Mouse (Mus musculus) forebrain, embryonic 15.5 days (tissue): ENCODE measurements at regions not wholly inside any gene's neighbourhood (a gene's known extent, or its start where the extent isn't known, plus 50 kb on each side); places are given as distances from the start of the nearest gene placed in this dataset.

Source experiments
- ATAC-seq: fragments of 200-750 bp; cut with Nextera tagmentation; replicated peaks from 2 replicates; pipeline ENCODE4 v1.8.0; 2017; ENCODE audit warnings: mild to moderate bottlenecking, moderate TSS enrichment, moderate library complexity
- H3K27ac ChIP-seq: fragments of 300-500 bp; sonication (generic); replicated peaks from 2 replicates; pipeline ENCODE4 v1.5.1; 2015; ENCODE audit warnings: mild to moderate bottlenecking, inconsistent platforms
- H3K27me3 ChIP-seq: fragments of 300-500 bp; sonication (generic); 2 replicates; pipeline ENCODE4 v1.6.1; 2015; ENCODE audit warnings: inconsistent platforms
- H3K36me3 ChIP-seq: fragments of 300-500 bp; sonication (generic); 2 replicates; pipeline ENCODE4 v1.6.1; 2015; ENCODE audit warnings: mild to moderate bottlenecking, inconsistent platforms
- H3K4me1 ChIP-seq: fragments of 300-500 bp; sonication (generic); 2 replicates; pipeline ENCODE4 v1.6.1; 2015; ENCODE audit warnings: inconsistent platforms
- H3K4me2 ChIP-seq: fragments of 300-500 bp; sonication (generic); replicated peaks from 2 replicates; pipeline ENCODE4 v1.6.1; 2015; ENCODE audit warnings: mild to moderate bottlenecking, inconsistent platforms
- H3K4me3 ChIP-seq: fragments of 300-500 bp; sonication (generic); 2 replicates; pipeline ENCODE4 v1.5.1; 2015; ENCODE audit warnings: mild to moderate bottlenecking, inconsistent platforms
- H3K9ac ChIP-seq: fragments of 300-500 bp; sonication (generic); replicated peaks from 2 replicates; pipeline ENCODE4 v1.6.1; 2015; ENCODE audit warnings: mild to moderate bottlenecking, inconsistent platforms
- H3K9me3 ChIP-seq: fragments of 300-500 bp; sonication (generic); 2 replicates; pipeline ENCODE4 v1.6.1; 2016; ENCODE audit warnings: inconsistent platforms
- WGBS: fragments of 180-500 bp; shearing (Covaris S2); methylation state at CpG from one replicate; pipeline ENCODE4 v1.1.7; 2015; ENCODE audit warnings: mixed read lengths; 5-methylcytosine and 5-hydroxymethylcytosine counted together

DNA sequence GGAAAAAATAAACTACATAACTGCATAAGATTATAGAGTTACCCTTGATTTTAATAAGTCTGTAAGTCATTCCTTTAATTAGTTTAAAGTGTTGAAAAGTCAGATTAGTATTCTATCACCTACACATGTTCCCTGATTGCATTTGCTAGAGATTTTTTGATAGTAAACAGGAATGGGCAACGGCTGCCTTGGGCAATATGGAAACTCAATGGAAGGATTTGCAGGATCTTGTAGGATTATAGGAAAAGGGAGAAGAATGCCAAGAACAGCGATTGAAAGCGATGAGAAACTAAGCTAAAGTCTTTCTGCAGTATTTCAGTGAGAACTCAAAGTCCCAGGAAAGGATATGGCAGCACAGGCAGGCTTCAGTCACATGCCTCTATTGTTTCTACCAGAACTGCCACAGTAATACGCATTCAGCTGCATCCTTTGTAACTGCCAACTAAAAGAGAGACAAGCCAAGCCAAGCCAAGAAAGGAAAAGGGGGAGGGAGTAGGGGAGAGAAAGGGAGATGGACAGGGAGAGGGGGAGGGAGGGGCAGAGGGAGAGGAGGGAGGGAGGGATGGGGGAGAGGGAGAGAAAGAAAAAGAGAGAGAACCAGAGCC is 340.3 kb downstream of the Kif16b start:
- Histone ChIP-seq H3K4me1 (peaks cover 6% of the 10 kb centered on the region), H3K36me3 (no peaks in the 10 kb centered on the region), H3K27ac (peak overlapping the region; percentile 77), H3K4me3 (no peak overlapping the region), H3K4me2 (no peak overlapping the region), H3K27me3 (no peaks in the 10 kb centered on the region), H3K9me3 (no peaks in the 10 kb centered on the region), H3K9ac (no peak overlapping the region)
- WGBS = 8% methylated on average over 4 of the region's 4 CpGs
- peak; percentile 96 for ATAC-seq

DNA sequence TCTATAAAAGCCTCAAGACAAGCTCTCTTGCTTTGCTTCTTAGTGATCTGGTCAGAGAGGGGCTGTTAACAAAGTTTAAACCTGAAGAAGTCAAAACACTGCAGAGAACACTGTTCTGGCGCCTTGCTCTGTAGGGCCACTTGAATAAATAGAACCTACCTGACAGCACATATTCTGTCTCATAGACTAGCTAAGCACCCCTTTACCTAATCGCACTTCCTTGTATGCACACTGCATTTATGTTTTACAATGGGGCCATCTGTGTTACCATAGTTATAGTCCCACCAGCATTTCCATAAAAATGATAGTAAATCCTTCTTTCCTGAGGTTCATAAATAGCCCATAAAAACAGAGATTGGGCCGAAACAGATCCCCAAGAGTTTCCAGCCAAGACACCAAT is 340.9 kb downstream of the Kif16b start:
- no peak overlapping the region for H3K9ac ChIP-seq
- peaks cover 6% of the 10 kb centered on the region for H3K4me1 ChIP-seq
- no peak overlapping the region for H3K4me2 ChIP-seq
- ATAC-seq = peak; percentile 62
- H3K27ac ChIP-seq = peak overlapping the region; percentile 77
- WGBS = 42% methylated on average over 3 of the region's 3 CpGs
- H3K36me3 ChIP-seq = no peaks in the 10 kb centered on the region
- H3K4me3 ChIP-seq = no peak overlapping the region
- no peaks in the 10 kb centered on the region for H3K27me3 ChIP-seq
- no peaks in the 10 kb centered on the region for H3K9me3 ChIP-seq

DNA sequence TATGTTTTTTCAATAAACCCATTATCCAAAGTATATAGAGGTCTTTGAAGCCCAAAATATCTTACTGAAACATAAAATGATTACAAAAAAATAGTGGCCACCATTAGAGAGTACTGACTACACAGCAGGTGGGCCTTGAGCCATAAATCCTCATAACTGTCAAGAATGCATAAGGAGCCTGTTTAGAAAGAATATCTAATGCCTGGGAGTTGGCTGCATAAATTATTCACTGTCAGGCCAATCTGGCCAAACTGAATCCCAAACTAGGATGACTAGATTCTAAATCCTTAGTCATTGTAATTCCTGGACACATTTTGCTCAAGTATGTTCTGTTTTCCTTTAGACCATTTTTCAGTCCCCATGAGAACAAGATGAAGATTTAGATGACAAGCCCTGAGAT is 341.4 kb downstream of the Kif16b start:
- Histone ChIP-seq H3K27ac (peak overlapping the region; percentile 77), H3K27me3 (no peaks in the 10 kb centered on the region), H3K9ac (no peak overlapping the region), H3K4me1 (peaks cover 9% of the 10 kb centered on the region), H3K4me3 (no peak overlapping the region), H3K36me3 (no peaks in the 10 kb centered on the region), H3K4me2 (no peak overlapping the region), H3K9me3 (no peaks in the 10 kb centered on the region)
- peak; percentile 32; the same call in 1 of the 2 replicates for ATAC-seq

DNA sequence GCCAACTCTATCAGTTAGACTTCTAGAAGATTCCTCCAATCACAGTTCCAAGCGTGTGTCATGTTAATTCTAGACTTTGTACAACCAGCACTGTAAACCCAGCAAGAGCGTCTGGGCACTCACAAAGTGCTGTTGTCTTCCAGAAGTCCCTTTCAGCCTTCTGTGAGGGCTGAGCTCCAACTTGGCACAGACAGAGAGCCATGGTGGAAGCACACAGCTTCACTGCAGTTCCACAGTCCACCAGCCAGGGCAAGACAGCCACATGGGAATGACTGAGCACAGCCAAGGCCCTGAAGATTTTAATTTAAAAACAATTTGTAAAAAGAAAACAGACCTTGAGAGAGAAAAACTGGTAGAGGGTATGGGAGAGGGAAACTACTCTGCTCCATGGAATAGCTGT is 346.5 kb downstream of the Kif16b start:
- Histone ChIP-seq H3K9me3 (no peaks in the 10 kb centered on the region), H3K27ac (no peak overlapping the region), H3K4me2 (no peak overlapping the region), H3K4me1 (0 out of 2 replicates have a peak, but pooled peaks cover 6% of the 10 kb centered on the region), H3K36me3 (no peaks in the 10 kb centered on the region), H3K9ac (no peak overlapping the region), H3K27me3 (no peaks in the 10 kb centered on the region), H3K4me3 (no peak overlapping the region)
- 62% methylated on average over 2 of the region's 2 CpGs for WGBS
- ATAC-seq = peak; percentile 74

DNA sequence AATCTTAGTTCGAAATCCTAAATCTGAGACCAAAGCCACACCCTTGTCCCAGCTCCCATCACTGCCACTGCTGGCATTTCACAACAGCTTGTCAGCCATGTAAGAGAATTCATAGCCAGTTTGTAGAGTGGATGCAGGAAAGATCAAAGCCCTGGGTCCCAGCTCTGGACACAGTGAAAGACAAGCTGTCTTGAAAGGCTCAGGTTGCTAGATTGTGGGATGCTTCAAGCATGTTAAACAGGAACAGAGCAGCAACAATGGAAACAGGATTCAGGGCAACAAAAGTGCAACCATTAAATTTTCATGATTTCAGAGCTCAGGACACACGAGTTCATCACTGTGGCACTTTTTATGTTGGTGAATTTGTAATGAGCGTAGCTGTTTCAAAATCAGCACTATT is 349.6 kb downstream of the Kif16b start:
- WGBS = 61% methylated on average over 3 of the region's 3 CpGs

DNA sequence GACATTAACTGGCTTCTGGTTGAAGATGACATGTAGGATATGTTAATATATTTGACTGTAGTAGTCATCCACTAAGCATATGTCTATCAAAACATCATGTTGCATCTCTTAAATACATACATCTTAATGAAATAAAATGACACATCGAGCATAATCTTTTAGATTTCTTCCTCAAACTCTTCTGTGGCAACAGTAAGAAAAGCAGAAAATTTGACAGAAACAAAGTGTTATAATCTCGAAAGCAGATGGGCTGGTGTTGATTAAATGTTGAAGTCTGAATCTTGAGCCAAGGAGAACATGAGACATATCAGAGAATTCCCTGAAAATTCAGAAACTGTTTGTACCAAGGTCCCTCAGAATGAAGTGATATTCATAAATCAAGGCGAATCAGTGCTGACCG is 352.6 kb downstream of the Kif16b start:
- Histone ChIP-seq H3K9ac (no peak overlapping the region), H3K9me3 (no peaks in the 10 kb centered on the region), H3K4me1 (no peaks in the 10 kb centered on the region), H3K27ac (no peak overlapping the region), H3K4me2 (no peak overlapping the region), H3K36me3 (no peaks in the 10 kb centered on the region), H3K27me3 (no peaks in the 10 kb centered on the region), H3K4me3 (no peak overlapping the region)
- 70% methylated on average over 4 of the region's 4 CpGs for WGBS
- ATAC-seq = no peak

More for the DNA sequence above, 349.6 kb downstream of the Kif16b start:
- no peak overlapping the region for H3K27ac ChIP-seq
- no peaks in the 10 kb centered on the region for H3K36me3 ChIP-seq
- no peak overlapping the region for H3K9ac ChIP-seq
- no peaks in the 10 kb centered on the region for H3K9me3 ChIP-seq
- H3K27me3 ChIP-seq = no peaks in the 10 kb centered on the region
- H3K4me2 ChIP-seq = no peak overlapping the region
- ATAC-seq = no peak
- no peak overlapping the region for H3K4me3 ChIP-seq
- H3K4me1 ChIP-seq = 0 out of 2 replicates have a peak, but pooled peaks cover 6% of the 10 kb centered on the region

DNA sequence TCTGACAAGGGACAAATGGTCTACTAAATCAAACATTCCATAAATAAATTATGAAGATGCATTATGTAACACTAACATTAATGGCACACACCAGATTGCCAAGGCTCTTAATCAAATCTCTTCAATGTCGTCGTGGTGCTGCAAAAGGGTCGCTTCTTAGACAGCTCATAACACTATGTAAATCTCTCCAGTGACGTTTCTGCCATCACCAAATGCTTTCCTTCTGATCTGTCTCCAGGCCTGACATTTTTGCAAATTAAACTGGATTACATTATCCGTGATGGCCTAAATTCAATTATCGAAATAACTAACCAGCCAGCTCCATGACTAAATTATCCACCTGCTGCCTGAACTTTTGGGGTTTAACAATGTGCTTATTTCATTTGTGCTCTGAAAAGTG is 356.4 kb downstream of the Kif16b start:
- Histone ChIP-seq H3K27me3 (no peaks in the 10 kb centered on the region), H3K9me3 (no peaks in the 10 kb centered on the region), H3K4me3 (no peak overlapping the region), H3K9ac (no peak overlapping the region), H3K4me2 (no peak overlapping the region), H3K4me1 (no peaks in the 10 kb centered on the region), H3K36me3 (no peaks in the 10 kb centered on the region), H3K27ac (no peak overlapping the region)
- whole genome bisulfite sequencing = 51% methylated on average over 6 of the region's 6 CpGs
- ATAC-seq = peak; percentile 93

DNA sequence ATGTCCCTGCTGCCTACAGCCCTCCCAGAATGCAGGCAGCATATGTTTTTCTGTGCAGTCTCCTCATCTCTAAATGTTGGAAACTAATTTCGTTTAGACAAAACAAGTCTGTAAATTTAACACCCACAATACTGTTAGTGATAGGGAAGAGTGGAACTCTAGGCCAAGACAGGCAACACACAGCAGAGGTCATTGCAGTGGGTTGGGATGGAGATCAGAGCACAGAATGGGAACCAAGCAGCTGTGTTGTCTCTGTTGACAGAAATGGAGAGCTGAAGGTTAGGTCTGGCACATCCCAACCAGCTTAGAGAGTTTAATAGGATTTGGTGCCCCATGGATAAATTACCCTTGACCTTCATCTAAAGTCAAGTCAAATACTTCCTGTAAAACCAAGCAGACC is 361.4 kb downstream of the Kif16b start:
- Histone ChIP-seq H3K4me1 (no peaks in the 10 kb centered on the region), H3K9me3 (no peaks in the 10 kb centered on the region), H3K4me2 (no peak overlapping the region), H3K27me3 (no peaks in the 10 kb centered on the region), H3K9ac (no peak overlapping the region), H3K27ac (no peak overlapping the region), H3K36me3 (no peaks in the 10 kb centered on the region), H3K4me3 (no peak overlapping the region)
- WGBS = 73% methylated on average over 1 of the region's 1 CpGs
- ATAC-seq = no peak

DNA sequence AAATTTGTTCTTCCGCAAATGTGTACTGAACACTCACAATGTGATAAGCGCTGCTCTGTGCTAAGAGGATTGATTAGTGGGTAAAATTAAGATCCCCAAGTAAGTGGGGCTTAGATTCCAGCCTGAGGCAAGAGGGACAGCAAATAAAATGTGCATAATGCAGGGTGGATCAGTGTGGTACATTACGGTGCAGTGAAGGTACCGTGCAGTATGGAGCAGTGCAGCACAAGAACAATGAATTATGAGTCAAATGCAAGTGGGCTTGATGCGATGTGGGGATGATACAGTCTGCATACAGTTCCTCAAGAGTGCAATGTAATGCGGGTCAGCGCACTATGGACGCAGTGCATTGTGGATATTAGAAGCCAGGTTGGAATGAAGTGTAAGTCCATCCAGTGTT is 367.8 kb downstream of the Kif16b start:
- Histone ChIP-seq H3K4me2 (no peak overlapping the region), H3K9me3 (no peaks in the 10 kb centered on the region), H3K36me3 (no peaks in the 10 kb centered on the region), H3K4me1 (no peaks in the 10 kb centered on the region), H3K4me3 (no peak overlapping the region), H3K9ac (no peak overlapping the region), H3K27ac (no peak overlapping the region), H3K27me3 (no peaks in the 10 kb centered on the region)
- 94% methylated on average over 8 of the region's 8 CpGs for WGBS
- no peak for ATAC-seq

DNA sequence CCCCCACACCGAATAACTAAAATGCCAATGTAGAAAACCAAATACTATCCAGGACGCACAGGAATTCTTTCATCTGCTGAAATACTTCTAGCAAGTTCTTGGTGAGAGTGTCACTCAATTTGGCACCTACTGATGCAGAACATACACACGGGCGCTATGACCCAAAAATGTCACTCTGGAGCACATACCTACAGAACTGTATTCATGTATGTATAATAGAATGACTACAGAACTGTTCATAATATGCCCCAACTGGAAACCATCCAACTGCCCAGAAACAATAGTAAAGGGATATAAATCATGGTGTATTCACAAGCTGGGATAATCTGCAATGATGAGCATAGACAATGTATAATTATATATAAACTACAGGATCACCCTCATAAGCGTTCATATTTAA is 378.9 kb downstream of the Kif16b start:
- Histone ChIP-seq H3K4me2 (no peak overlapping the region), H3K9ac (no peak overlapping the region), H3K27me3 (no peaks in the 10 kb centered on the region), H3K27ac (no peak overlapping the region), H3K4me3 (no peak overlapping the region), H3K4me1 (no peaks in the 10 kb centered on the region), H3K36me3 (no peaks in the 10 kb centered on the region), H3K9me3 (no peaks in the 10 kb centered on the region)
- ATAC-seq = no peak
- 75% methylated on average over 5 of the region's 5 CpGs for WGBS

DNA sequence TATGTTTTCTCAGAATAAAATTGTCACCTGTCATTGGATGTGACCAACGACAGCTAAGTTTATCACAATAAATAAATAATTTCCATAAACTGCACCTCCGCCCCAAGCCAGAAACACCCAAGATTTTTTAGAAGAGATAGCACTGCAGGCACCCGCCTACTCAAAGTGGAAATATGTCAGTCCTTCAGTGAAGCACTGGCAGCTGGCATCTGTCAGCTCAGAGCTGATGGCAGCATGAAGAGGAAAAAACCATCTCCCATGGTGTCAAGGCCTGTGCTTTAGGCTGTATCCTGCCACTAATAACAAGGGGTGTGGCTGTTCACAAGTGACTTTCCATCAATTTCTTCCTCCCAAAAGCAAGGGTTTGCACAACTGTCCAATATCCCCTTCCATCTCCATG is 383.6 kb downstream of the Kif16b start:
- ATAC-seq = no peak
- WGBS = 83% methylated on average over 3 of the region's 3 CpGs
- H3K9ac ChIP-seq = no peak overlapping the region

DNA sequence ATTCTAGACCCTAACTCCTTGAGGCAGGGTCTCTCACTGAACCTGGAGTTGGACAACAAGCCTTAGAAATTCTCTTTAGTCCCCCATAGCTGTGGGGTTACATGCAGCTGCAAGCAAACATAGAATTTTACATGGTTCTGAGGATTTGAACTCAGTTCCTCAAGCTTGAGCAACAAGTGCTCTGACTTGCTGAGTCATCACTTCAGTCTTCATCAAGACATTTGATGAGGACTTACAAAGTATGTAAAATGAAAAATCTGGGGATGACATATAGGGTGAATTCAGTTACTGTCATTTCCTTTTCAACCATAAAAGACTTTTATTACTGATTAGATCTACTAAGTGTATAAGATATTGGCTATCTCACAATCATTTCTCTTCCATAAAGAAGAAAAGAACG is 396.1 kb downstream of the Kif16b start:
- 87% methylated on average over 1 of the region's 1 CpGs for WGBS

More for the DNA sequence above, 383.6 kb downstream of the Kif16b start:
- no peaks in the 10 kb centered on the region for H3K36me3 ChIP-seq
- no peaks in the 10 kb centered on the region for H3K9me3 ChIP-seq
- no peak overlapping the region for H3K4me2 ChIP-seq
- H3K4me1 ChIP-seq = no peaks in the 10 kb centered on the region
- no peak overlapping the region for H3K27ac ChIP-seq
- H3K27me3 ChIP-seq = no peaks in the 10 kb centered on the region
- H3K4me3 ChIP-seq = no peak overlapping the region

More for the DNA sequence above, 396.1 kb downstream of the Kif16b start:
- no peak for ATAC-seq
- no peaks in the 10 kb centered on the region for H3K27me3 ChIP-seq
- no peaks in the 10 kb centered on the region for H3K36me3 ChIP-seq
- H3K9me3 ChIP-seq = no peaks in the 10 kb centered on the region
- no peak overlapping the region for H3K4me2 ChIP-seq
- no peak overlapping the region for H3K9ac ChIP-seq
- H3K27ac ChIP-seq = no peak overlapping the region
- no peak overlapping the region for H3K4me3 ChIP-seq
- no peaks in the 10 kb centered on the region for H3K4me1 ChIP-seq
